Mouse (Mus musculus): ENCODE results near the gene Ildr2.

- TF ChIP-seq EP300 (IDR thresholded peaks at IDR 0.05; ENCODE audit: low read depth): no peak
- no peak for TF ChIP-seq CTCF (IDR thresholded peaks at IDR 0.05; ENCODE audit: low read depth)
Measured at GRCm38 (mm10) chr1:166284390-166284789, 30.5 kb downstream of the Ildr2 start.
